Mouse (Mus musculus) hindbrain, embryonic 13.5 days (tissue): ENCODE data around the gene Slc8b1. TPM values are rescaled to one million over a fixed set of nuclear protein-coding genes. Genes with fewer than 3 reads are reported as not detected.

Experiments used
- ATAC-seq: fragments of 200-750 bp; cut with Nextera tagmentation; 2 replicates; pipeline ENCODE4 v1.8.0; 2017; ENCODE audit warnings: moderate TSS enrichment; ENCODE audit not compliant: low FRiP score
- H3K27ac ChIP-seq: fragments of 300-500 bp; sonication (generic); 2 replicates; pipeline ENCODE4 v1.5.1; 2015; ENCODE audit warnings: inconsistent platforms, mild to moderate bottlenecking, moderate library complexity
- H3K27me3 ChIP-seq: fragments of 300-500 bp; sonication (generic); 2 replicates; pipeline ENCODE4 v1.6.1; 2015; ENCODE audit warnings: mild to moderate bottlenecking, inconsistent platforms
- H3K36me3 ChIP-seq: fragments of 300-500 bp; sonication (generic); 2 replicates; pipeline ENCODE4 v1.6.1; 2015; ENCODE audit warnings: mild to moderate bottlenecking, inconsistent platforms
- H3K4me1 ChIP-seq: fragments of 300-500 bp; sonication (generic); replicated peaks from 2 replicates; pipeline ENCODE4 v1.6.1; 2015; ENCODE audit warnings: inconsistent platforms
- H3K4me2 ChIP-seq: fragments of 300-500 bp; sonication (generic); 2 replicates; pipeline ENCODE4 v1.6.1; 2015; ENCODE audit warnings: inconsistent platforms, mild to moderate bottlenecking, moderate library complexity
- H3K4me3 ChIP-seq: fragments of 300-500 bp; sonication (generic); 2 replicates; pipeline ENCODE4 v1.5.1; 2015; ENCODE audit warnings: mild to moderate bottlenecking, inconsistent platforms
- H3K9ac ChIP-seq: fragments of 300-500 bp; sonication (generic); 2 replicates; pipeline ENCODE4 v1.6.1; 2015; ENCODE audit warnings: mild to moderate bottlenecking, inconsistent platforms
- H3K9me3 ChIP-seq: fragments of 300-500 bp; sonication (generic); 2 replicates; pipeline ENCODE4 v1.6.1; 2016; ENCODE audit warnings: inconsistent platforms
- WGBS: fragments of 180-500 bp; shearing (Covaris S2); methylation state at CpG from one replicate; pipeline ENCODE4 v1.1.7; 2015; 5-methylcytosine and 5-hydroxymethylcytosine counted together
- polyA plus RNA-seq: library from polyadenylated mRNA; unstranded; fragments of >200 nt; fragmentation: Nextera tagmentation; extraction: Ambion mirVana; gene quantifications from 2 replicates; pipeline ENCODE4 v1.2.1, GENCODE M21; 2015

Gene Slc8b1
- polyA plus RNA-seq, 1 experiment from 2014 or later = 2.5 TPM

GRCm38 (mm10) chr5:120476296-120476695, 34.7 kb upstream of the Slc8b1 start, which contains the start of gene Sds:
Sds (plus strand) TSS chr5:120476526.
- Histone ChIP-seq H3K4me2 (no peak within 1 kb of the TSS), H3K4me1 (peaks cover 5% of the 10 kb centered on the region; the same call in 1 of the 2 replicates), H3K4me3 (no peak within 1 kb of the TSS), H3K9me3 (no peaks in the 10 kb centered on the region), H3K36me3 (no peaks in the 10 kb centered on the region), H3K9ac (0 out of 2 replicates have a peak within 1 kb of the TSS, but pooled peaks have one; percentile 5), H3K27me3 (peaks cover 23% of the 10 kb centered on the region; the same call in 1 of the 2 replicates), H3K27ac (no peak within 1 kb of the TSS)
- ATAC-seq = no peak
- 13% methylated on average over 13 of the region's 13 CpGs for WGBS

- H3K4me2 ChIP-seq = no peak overlapping the region
- H3K4me1 ChIP-seq = peaks cover 5% of the 10 kb centered on the region; the same call in 1 of the 2 replicates
- H3K27ac ChIP-seq = no peak overlapping the region
- peaks cover 20% of the 10 kb centered on the region; the same call in 1 of the 2 replicates for H3K27me3 ChIP-seq
- no peak overlapping the region for H3K4me3 ChIP-seq
- H3K36me3 ChIP-seq = no peaks in the 10 kb centered on the region
- 86% methylated on average over 5 of the region's 5 CpGs for WGBS
- ATAC-seq = no peak
- no peak overlapping the region for H3K9ac ChIP-seq
- H3K9me3 ChIP-seq = no peaks in the 10 kb centered on the region
Measured at GRCm38 (mm10) chr5:120477993-120478392, 33.0 kb upstream of the Slc8b1 start.

GRCm38 (mm10) chr5:120479538-120479937, 31.4 kb upstream of the Slc8b1 start:
- Histone ChIP-seq H3K9me3 (no peaks in the 10 kb centered on the region), H3K27ac (no peak overlapping the region), H3K36me3 (peaks cover 13% of the 10 kb centered on the region), H3K9ac (no peak overlapping the region), H3K4me1 (peaks cover 5% of the 10 kb centered on the region; the same call in 1 of the 2 replicates), H3K4me3 (no peak overlapping the region), H3K4me2 (no peak overlapping the region), H3K27me3 (peaks cover 20% of the 10 kb centered on the region; the same call in 1 of the 2 replicates)
- no peak for ATAC-seq
- WGBS = 68% methylated on average over 4 of the region's 4 CpGs

GRCm38 (mm10) chr5:120481205-120481604, 29.8 kb upstream of the Slc8b1 start:
- ATAC-seq = no peak
- no peak overlapping the region for H3K27ac ChIP-seq
- WGBS = 55% methylated on average over 9 of the region's 9 CpGs
- H3K4me2 ChIP-seq = no peak overlapping the region
- peaks cover 30% of the 10 kb centered on the region for H3K36me3 ChIP-seq
- no peaks in the 10 kb centered on the region for H3K9me3 ChIP-seq
- H3K4me1 ChIP-seq = peaks cover 2% of the 10 kb centered on the region; the same call in 1 of the 2 replicates
- no peak overlapping the region for H3K4me3 ChIP-seq
- H3K9ac ChIP-seq = no peak overlapping the region
- H3K27me3 ChIP-seq = peaks cover 17% of the 10 kb centered on the region; the same call in 1 of the 2 replicates

- H3K27ac ChIP-seq = no peak overlapping the region
- 85% methylated on average over 19 of the region's 19 CpGs for WGBS
Measured at GRCm38 (mm10) chr5:120483399-120483798, 27.6 kb upstream of the Slc8b1 start.

GRCm38 (mm10) chr5:120487844-120488243, 23.1 kb upstream of the Slc8b1 start:
- 88% methylated on average over 8 of the region's 8 CpGs for WGBS
- Histone ChIP-seq H3K4me3 (no peak overlapping the region), H3K9me3 (no peaks in the 10 kb centered on the region), H3K27ac (no peak overlapping the region), H3K36me3 (peaks cover 79% of the 10 kb centered on the region), H3K27me3 (no peaks in the 10 kb centered on the region), H3K9ac (no peak overlapping the region), H3K4me1 (peaks cover 9% of the 10 kb centered on the region; the same call in 1 of the 2 replicates), H3K4me2 (no peak overlapping the region)
- no peak for ATAC-seq

More at GRCm38 (mm10) chr5:120483399-120483798, 27.6 kb upstream of the Slc8b1 start:
- Histone ChIP-seq H3K36me3 (peaks cover 51% of the 10 kb centered on the region), H3K27me3 (0 out of 2 replicates have a peak, but pooled peaks cover 2% of the 10 kb centered on the region), H3K9me3 (no peaks in the 10 kb centered on the region), H3K9ac (no peak overlapping the region), H3K4me3 (no peak overlapping the region), H3K4me2 (no peak overlapping the region), H3K4me1 (no peaks in the 10 kb centered on the region; the same call in 1 of the 2 replicates)
- ATAC-seq = no peak

GRCm38 (mm10) chr5:120490679-120491192, 20.2 kb upstream of the Slc8b1 start:
- Histone ChIP-seq H3K4me2 (no peak overlapping the region), H3K36me3 (peaks cover 76% of the 10 kb centered on the region), H3K27me3 (no peaks in the 10 kb centered on the region), H3K9me3 (no peaks in the 10 kb centered on the region), H3K27ac (peak overlapping the region; percentile 46; the same call in 1 of the 2 replicates), H3K4me1 (peaks cover 30% of the 10 kb centered on the region; the same call in 1 of the 2 replicates), H3K4me3 (no peak overlapping the region), H3K9ac (0 out of 2 replicates have a peak overlapping the region, but pooled peaks have one; percentile 4)
- ATAC-seq = peak; percentile 37; the same call in 1 of the 2 replicates
- WGBS = 78% methylated on average over 8 of the region's 8 CpGs

GRCm38 (mm10) chr5:120492437-120492836, 18.5 kb upstream of the Slc8b1 start:
- WGBS = 65% methylated on average over 11 of the region's 11 CpGs
- H3K4me2 ChIP-seq = no peak overlapping the region
- no peak overlapping the region for H3K27ac ChIP-seq
- H3K4me1 ChIP-seq = peaks cover 30% of the 10 kb centered on the region; the same call in 1 of the 2 replicates
- ATAC-seq = no peak
- H3K9ac ChIP-seq = no peak overlapping the region
- no peak overlapping the region for H3K4me3 ChIP-seq
- H3K27me3 ChIP-seq = no peaks in the 10 kb centered on the region
- no peaks in the 10 kb centered on the region for H3K9me3 ChIP-seq
- peaks cover 71% of the 10 kb centered on the region for H3K36me3 ChIP-seq

GRCm38 (mm10) chr5:120493440-120493839, 17.5 kb upstream of the Slc8b1 start:
- ATAC-seq = no peak
- 90% methylated on average over 6 of the region's 6 CpGs for WGBS
- Histone ChIP-seq H3K9me3 (no peaks in the 10 kb centered on the region), H3K4me3 (no peak overlapping the region), H3K4me2 (no peak overlapping the region), H3K9ac (no peak overlapping the region), H3K27ac (no peak overlapping the region), H3K27me3 (no peaks in the 10 kb centered on the region), H3K4me1 (peaks cover 30% of the 10 kb centered on the region; the same call in 1 of the 2 replicates), H3K36me3 (peaks cover 66% of the 10 kb centered on the region)

- 0 out of 2 replicates have a peak overlapping the region, but pooled peaks have one; percentile 6 for H3K27ac ChIP-seq
- peak overlapping the region; percentile 35; the same call in 1 of the 2 replicates for H3K9ac ChIP-seq
- no peak overlapping the region for H3K4me2 ChIP-seq
- peaks cover 30% of the 10 kb centered on the region; the same call in 1 of the 2 replicates for H3K4me1 ChIP-seq
- H3K36me3 ChIP-seq = peaks cover 66% of the 10 kb centered on the region
- no peaks in the 10 kb centered on the region for H3K9me3 ChIP-seq
- no peak for ATAC-seq
- no peaks in the 10 kb centered on the region for H3K27me3 ChIP-seq
- WGBS = 66% methylated on average over 9 of the region's 9 CpGs
- no peak overlapping the region for H3K4me3 ChIP-seq
Measured at GRCm38 (mm10) chr5:120493873-120494395, 17.0 kb upstream of the Slc8b1 start.

GRCm38 (mm10) chr5:120495064-120495702, 15.8 kb upstream of the Slc8b1 start:
- no peaks in the 10 kb centered on the region for H3K9me3 ChIP-seq
- no peaks in the 10 kb centered on the region for H3K27me3 ChIP-seq
- H3K4me2 ChIP-seq = no peak overlapping the region
- WGBS = 80% methylated on average over 10 of the region's 10 CpGs
- peaks cover 61% of the 10 kb centered on the region for H3K36me3 ChIP-seq
- ATAC-seq = no peak
- H3K4me3 ChIP-seq = no peak overlapping the region
- peaks cover 30% of the 10 kb centered on the region; the same call in 1 of the 2 replicates for H3K4me1 ChIP-seq
- H3K27ac ChIP-seq = no peak overlapping the region
- 0 out of 2 replicates have a peak overlapping the region, but pooled peaks have one; percentile 8 for H3K9ac ChIP-seq

GRCm38 (mm10) chr5:120495703-120496226, 15.2 kb upstream of the Slc8b1 start:
- peaks cover 26% of the 10 kb centered on the region; the same call in 1 of the 2 replicates for H3K4me1 ChIP-seq
- no peaks in the 10 kb centered on the region for H3K9me3 ChIP-seq
- H3K36me3 ChIP-seq = peaks cover 59% of the 10 kb centered on the region
- no peak for ATAC-seq
- no peak overlapping the region for H3K4me3 ChIP-seq
- WGBS = 94% methylated on average over 13 of the region's 13 CpGs
- no peaks in the 10 kb centered on the region for H3K27me3 ChIP-seq
- no peak overlapping the region for H3K27ac ChIP-seq
- H3K9ac ChIP-seq = 0 out of 2 replicates have a peak overlapping the region, but pooled peaks have one; percentile 8
- H3K4me2 ChIP-seq = no peak overlapping the region
